Comparison of ENCODE assay signal across 18 mouse cellular contexts in genomic region chr8:43709949-43710348, GRCm38 (mm10). TPM values are rescaled to one million over a fixed set of nuclear protein-coding genes. Genes with fewer than 3 reads are reported as not detected.
DNase-seq lines count a peak whose midpoint lies in the region; TF ChIP-seq lines count a peak whose summit lies in the region.
"Had no signal": no experiment of that assay in that cellular context is flagged by ENCODE, and none has a peak within 500 bp of the region (broad histone marks: within the 10 kb centered on the region; RNA-seq: fewer than 3 reads in every experiment).

Gene Adam34, minus strand, starts transcription at chr8:43710049.

- no peaks in the 10 kb centered on the region for H3K27me3 ChIP-seq in testis, adult 2 months (ENCODE audit: control insufficient read depth, insufficient read depth, low read length)
- H3K27me3 ChIP-seq: CH12.LX, Patski had no signal

- no peaks in the 10 kb centered on the region for H3K4me1 ChIP-seq in testis, adult 2 months (ENCODE audit: control insufficient read depth, insufficient read depth, low read length)

- H3K36me3 ChIP-seq in testis, adult 2 months (ENCODE audit: control insufficient read depth, insufficient read depth, low read length) = no peaks in the 10 kb centered on the region
- H3K36me3 ChIP-seq: G1E had no signal

- H3K27ac ChIP-seq in testis, adult 2 months (ENCODE audit: control insufficient read depth, insufficient read depth, low read depth, low read length) = no peak within 1 kb of the TSS

- DNase-seq in testis, postnatal 14 days (ENCODE audit: low spot score) = no peak
- DNase-seq: adrenal gland, adult 2 months; adrenal gland, adult 8-10 months; adrenal gland, postnatal 10 days; adrenal gland, postnatal 14 days; adrenal gland, postnatal 25 days; adrenal gland, postnatal 36 days; B cell, adult 2 months; cerebellum, adult 11 months; cerebellum, adult 11-12 months; cerebellum, adult 18-20 months; cerebellum, adult 2 months had no signal

- no peak within 1 kb of the TSS for H3K4me3 ChIP-seq in testis, adult 2 months (ENCODE audit: control insufficient read depth, low read depth, low read length)

- TF ChIP-seq CTCF in testis, adult 2 months (IDR thresholded peaks at IDR 0.05; ENCODE audit: control insufficient read depth, insufficient read depth, insufficient replicate concordance, low read depth, low read length) = no peak

- TF ChIP-seq POLR2A in testis, adult 2 months (IDR thresholded peaks at IDR 0.05; ENCODE audit: control insufficient read depth, low read depth, low read length) = no peak

RNA-seq across cellular contexts. Expression of gene Adam34, which starts in this region (rescaled TPM):
- polyA plus RNA-seq in testis, adult 2 months (2012; rRNA removed) = 8.3 and 12.5 TPM in 2 replicates
- polyA plus RNA-seq: adrenal gland, adult 2 months; C2C12; CD4-positive, CD25-positive, alpha-beta regulatory T cell, adult 4 months; cerebellum, adult 2 months; G1E; Patski had no signal
